Mouse (Mus musculus) Patski (cell line): ENCODE results near the gene Commd3. TPM values are rescaled to one million over a fixed set of nuclear protein-coding genes. Genes with fewer than 3 reads are reported as not detected.

Source experiments
- ATAC-seq: fragments of 100-300 bp; one replicate; pipeline ENCODE4 v1.8.0; 2021
- CTCF ChIA-PET: fragments of 350-600 bp; sonication (Branson Sonifier 250); formaldehyde crosslinking; loops from one replicate; lab custom pipeline; 2022; ENCODE audit warnings: inconsistent platforms; lab: Charles Lee
- POLR2A ChIA-PET: fragments of 350-600 bp; sonication (Branson Sonifier 250); formaldehyde crosslinking; loops from one replicate; lab custom pipeline; 2022; ENCODE audit warnings: antibody characterized with exemption, inconsistent platforms; lab: Charles Lee
- DNase-seq: peaks from one replicate; pipeline ENCODE4 v3.0.0-alpha.2; 2011; ENCODE audit warnings: low read depth, low spot score
- H3K27me3 ChIP-seq: fragments of 371-371 bp; one replicate; pipeline ENCODE4 v1.5.1; 2021
- CTCF ChIP-seq: fragments of 100-300 bp; IDR thresholded peaks from one replicate; pipeline ENCODE4 v1.5.1; 2021
- in situ Hi-C: fragments of 300-500 bp; cut with MboI; formaldehyde crosslinking; loops from 3 replicates; pipeline ENCODE4 v1.11.1; 2018; ENCODE audit warnings: low pct_unique_long_range_greater_than_20kb, mixed read lengths
- polyA plus RNA-seq: library from polyadenylated mRNA; unstranded; gene quantifications from one replicate; pipeline ENCODE4 v1.2.3, GENCODE M21; 2021

Commd3 gene
- polyA plus RNA-seq, 1 experiment from 2014 or later: 195 TPM

- no peaks in the 10 kb centered on the region for H3K27me3 ChIP-seq
- ChIA-PET CTCF (no interaction called here), POLR2A (no interaction called here)
- in situ Hi-C loops: no loop called here
- ATAC-seq: no peak
- no peak for TF ChIP-seq CTCF
- DNase-seq: no peak
These were observed 42.2 kb downstream of the Commd3 start for GRCm38 (mm10) chr2:18714337-18714736.

DNA sequence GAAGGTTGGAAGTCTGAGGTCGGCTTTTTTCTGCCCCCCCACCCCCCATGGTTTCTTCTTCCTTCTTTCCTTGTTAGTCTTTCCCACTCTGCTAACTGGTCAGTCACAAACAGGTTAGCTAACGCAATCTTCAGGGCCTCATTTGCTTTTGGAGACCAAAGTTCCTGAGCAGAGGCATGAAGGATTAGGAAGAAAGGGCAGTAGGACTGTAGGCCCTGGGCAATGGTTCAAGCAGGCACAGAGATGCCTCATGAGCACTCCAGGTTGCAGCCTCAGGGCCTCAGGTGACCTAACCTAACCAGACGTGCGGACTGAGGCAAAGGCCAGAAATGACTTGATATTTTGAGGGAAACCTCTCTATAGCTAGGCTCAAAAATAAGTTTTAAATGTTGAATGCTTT, 46.3 kb downstream of the Commd3 start:
- no peak for ATAC-seq
- ChIA-PET CTCF (interaction anchor here (0.7 to 1.5 kb wide), 3 partner anchors 12 to 24 kb away, joined by 3 to 6 read pairs (median 4); no protein-coding TSS in a partner anchor), POLR2A (no interaction called here)
- in situ Hi-C loops: no loop called here
- no peak for TF ChIP-seq CTCF
- no peak for DNase-seq
- no peaks in the 10 kb centered on the region for H3K27me3 ChIP-seq

GRCm38 (mm10) chr2:18722208-18722830, 50.1 kb downstream of the Commd3 start:
- DNase-seq (no peak), ATAC-seq (no peak)
- H3K27me3 ChIP-seq: no peaks in the 10 kb centered on the region
- ChIA-PET CTCF (interaction anchor here (1.0 kb wide), 1 partner anchor 25 kb away, joined by 3 read pairs; no protein-coding TSS in a partner anchor), POLR2A (no interaction called here)
- TF ChIP-seq CTCF: no peak
- in situ Hi-C loops: no loop called here

- ChIA-PET CTCF (interaction anchor here (1.2 kb wide), 1 partner anchor 15 kb away, joined by 3 read pairs; no protein-coding TSS in a partner anchor), POLR2A (no interaction called here)
- TF ChIP-seq CTCF: no peak
- no peak for DNase-seq
- no peaks in the 10 kb centered on the region for H3K27me3 ChIP-seq
- ATAC-seq: no peak
- in situ Hi-C loops: no loop called here
These were observed 52.3 kb downstream of the Commd3 start for GRCm38 (mm10) chr2:18724462-18724861.

Other genes with a start within 250 kb of the Commd3 start
- 108 TPM for gene Bmi1, start 4.6 kb downstream of the Commd3 start, polyA plus RNA-seq
- gene Spag6, start 21.6 kb downstream of the Commd3 start, polyA plus RNA-seq: 1.7 TPM